Mouse (Mus musculus) embryonic facial prominence, embryonic 11.5 days (tissue): ENCODE results near the gene Ccdc97. TPM values are rescaled to one million over a fixed set of nuclear protein-coding genes. Genes with fewer than 3 reads are reported as not detected.
A peak's percentile ranks its signal among the peaks of the same experiment; 100 is the strongest.

ENCODE experiments used
- ATAC-seq: fragments of 200-750 bp; cut with Nextera tagmentation; replicated peaks from 2 replicates; pipeline ENCODE4 v1.8.0; 2017; ENCODE audit warnings: low read depth; ENCODE audit not compliant: insufficient number of reproducible peaks, low FRiP score, low TSS enrichment
- DNase-seq: peaks from one replicate; pipeline ENCODE4 v3.0.0-alpha.2; 2015; ENCODE audit warnings: low spot score
- H3K27ac ChIP-seq: fragments of 300-500 bp; sonication (generic); replicated peaks from 2 replicates; pipeline ENCODE4 v1.5.1; 2014; ENCODE audit warnings: mild to moderate bottlenecking, low read depth, low read length, control low read depth
- H3K27me3 ChIP-seq: fragments of 300-500 bp; sonication (generic); 2 replicates; pipeline ENCODE4 v1.6.1; 2014; ENCODE audit warnings: mild to moderate bottlenecking, low read length, moderate library complexity, mixed read lengths; ENCODE audit not compliant: control insufficient read depth, insufficient read depth
- H3K36me3 ChIP-seq: fragments of 300-500 bp; sonication (generic); replicated peaks from 2 replicates; pipeline ENCODE4 v1.6.1; 2014; ENCODE audit warnings: low read depth, mild to moderate bottlenecking, low read length, moderate library complexity, mixed read lengths; ENCODE audit not compliant: control insufficient read depth, insufficient read depth
- H3K4me1 ChIP-seq: fragments of 300-500 bp; sonication (generic); 2 replicates; pipeline ENCODE4 v1.6.1; 2014; ENCODE audit warnings: low read length, mixed read lengths; ENCODE audit not compliant: control insufficient read depth, insufficient read depth
- H3K4me2 ChIP-seq: fragments of 300-500 bp; sonication (generic); 2 replicates; pipeline ENCODE4 v1.6.1; 2014; ENCODE audit warnings: low read depth, mild to moderate bottlenecking, control low read depth, low read length, moderate library complexity
- H3K4me3 ChIP-seq: fragments of 300-500 bp; sonication (generic); 2 replicates; pipeline ENCODE4 v1.5.1; 2014; ENCODE audit warnings: low read depth, low read length, control low read depth
- H3K9ac ChIP-seq: fragments of 300-500 bp; sonication (generic); replicated peaks from 2 replicates; pipeline ENCODE4 v1.6.1; 2014; ENCODE audit warnings: mild to moderate bottlenecking, control low read depth, low read length
- H3K9me3 ChIP-seq: fragments of 300-500 bp; sonication (generic); replicated peaks from 2 replicates; pipeline ENCODE4 v1.6.1; 2016; ENCODE audit warnings: mild to moderate bottlenecking, low read length, inconsistent platforms, mixed read lengths; ENCODE audit not compliant: control insufficient read depth
- WGBS: fragments of 180-500 bp; shearing (Covaris S2); extraction: QIAGEN DNeasy Blood & Tissue Kit; methylation state at CpG from one replicate; pipeline ENCODE4 v1.1.7; 2014; 5-methylcytosine and 5-hydroxymethylcytosine counted together
- polyA plus RNA-seq: library from polyadenylated mRNA; unstranded; fragments of >200 nt; fragmentation: Nextera tagmentation; extraction: Ambion mirVana; gene quantifications from 2 replicates; pipeline ENCODE4 v1.2.1, GENCODE M21; 2014

Ccdc97 gene
- polyA plus RNA-seq, 1 experiment from 2014 or later: 23.2 TPM

DNA sequence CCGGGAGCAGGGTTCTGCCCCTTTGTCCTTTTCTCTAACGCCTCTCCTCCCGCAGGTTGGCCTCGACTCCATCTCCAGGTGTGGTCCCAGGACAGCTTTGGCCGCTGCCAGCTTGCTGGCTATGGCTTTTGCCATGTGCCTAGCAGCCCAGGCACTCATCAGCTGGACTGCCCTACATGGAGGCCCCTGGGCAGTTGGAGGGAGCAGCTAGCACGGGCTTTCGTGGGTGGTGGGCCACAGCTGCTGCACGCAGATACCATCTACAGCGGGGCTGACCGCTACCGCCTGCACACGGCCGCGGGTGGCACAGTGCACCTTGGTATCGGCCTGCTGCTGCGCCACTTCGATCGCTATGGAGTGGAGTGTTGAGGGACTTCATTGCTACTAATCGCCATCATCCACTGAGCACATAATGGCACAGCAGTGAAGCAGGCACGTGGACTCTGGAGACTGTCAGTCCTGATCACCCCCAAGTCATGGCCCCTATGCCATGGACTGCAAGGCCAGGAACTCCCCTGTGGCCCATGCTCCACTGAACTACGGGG lies 32.9 kb downstream of the Ccdc97 start:
- Histone ChIP-seq H3K4me2 (peak overlapping the region; percentile 5), H3K27ac (no peak overlapping the region), H3K4me1 (peaks cover 10% of the 10 kb centered on the region), H3K27me3 (peaks cover 33% of the 10 kb centered on the region), H3K9ac (no peak overlapping the region), H3K36me3 (no peaks in the 10 kb centered on the region), H3K4me3 (no peak overlapping the region), H3K9me3 (no peaks in the 10 kb centered on the region)
- 65% methylated on average over 21 of the region's 21 CpGs for WGBS
- no peak for ATAC-seq
- DNase-seq: no peak

DNA sequence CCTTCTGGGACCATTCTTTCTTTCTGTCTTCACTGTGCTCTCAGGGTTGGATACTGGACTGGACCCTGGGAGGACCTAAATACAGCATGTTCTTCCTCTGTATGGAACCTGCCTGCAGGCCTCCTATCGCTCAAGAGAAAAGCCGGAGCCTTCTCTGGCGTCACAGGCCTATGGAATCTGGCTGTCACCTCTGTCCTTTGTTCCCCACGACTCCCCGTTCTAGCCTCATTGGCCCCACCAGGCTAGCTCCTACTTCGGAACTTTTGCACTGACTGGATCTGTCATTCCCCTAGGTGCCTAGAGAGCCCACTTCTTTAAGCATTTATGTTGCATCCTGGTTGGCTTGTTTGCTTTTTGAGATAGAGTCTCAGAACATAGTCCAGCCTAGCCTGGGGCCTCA lies 34.2 kb downstream of the Ccdc97 start:
- Histone ChIP-seq H3K4me3 (no peak overlapping the region), H3K36me3 (no peaks in the 10 kb centered on the region), H3K4me1 (peaks cover 10% of the 10 kb centered on the region), H3K27me3 (peaks cover 30% of the 10 kb centered on the region), H3K27ac (no peak overlapping the region), H3K9ac (no peak overlapping the region), H3K9me3 (no peaks in the 10 kb centered on the region), H3K4me2 (no peak overlapping the region)
- DNase-seq (no peak), ATAC-seq (no peak)
- 92% methylated on average over 6 of the region's 6 CpGs for WGBS

DNA sequence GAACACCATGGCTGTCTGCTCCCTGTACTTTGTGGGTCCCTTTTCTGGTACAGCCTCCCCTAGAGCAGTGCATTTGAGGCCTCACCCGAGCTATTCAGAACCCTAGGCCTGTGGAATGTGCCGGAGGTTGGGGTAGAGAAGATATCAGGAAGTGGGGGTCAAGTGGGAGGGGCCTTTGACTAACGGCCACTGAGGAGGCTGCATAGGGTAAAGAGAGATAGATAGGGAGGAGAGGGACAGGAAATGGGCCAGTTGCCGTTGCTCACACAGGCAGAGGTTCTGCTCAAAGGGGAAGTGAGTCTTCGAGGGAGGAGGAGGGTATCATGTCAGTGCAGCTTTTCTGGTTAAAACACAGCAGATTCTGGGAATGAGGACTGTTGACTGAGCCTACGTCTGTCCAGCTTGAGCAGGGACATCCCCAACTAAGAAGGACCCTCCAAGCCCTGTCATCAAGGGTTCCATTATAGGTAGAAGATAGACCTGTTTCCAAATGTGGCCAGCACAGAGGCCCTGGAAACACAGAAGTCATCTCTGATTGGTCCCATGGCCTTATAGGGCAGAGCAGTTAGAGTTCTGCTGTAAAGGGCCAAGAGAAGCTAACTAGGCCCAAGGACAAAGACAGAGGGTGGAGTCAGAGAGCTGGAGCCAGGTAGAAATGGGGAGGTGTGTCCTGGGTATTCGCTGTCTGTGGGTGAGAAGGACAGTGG lies 35.3 kb downstream of the Ccdc97 start:
- Histone ChIP-seq H3K4me1 (peaks cover 6% of the 10 kb centered on the region), H3K9ac (no peak overlapping the region), H3K4me3 (no peak overlapping the region), H3K4me2 (no peak overlapping the region), H3K36me3 (no peaks in the 10 kb centered on the region), H3K27me3 (peaks cover 21% of the 10 kb centered on the region), H3K9me3 (no peaks in the 10 kb centered on the region), H3K27ac (no peak overlapping the region)
- no peak for DNase-seq
- WGBS: 63% methylated on average over 7 of the region's 7 CpGs
- no peak for ATAC-seq

DNA sequence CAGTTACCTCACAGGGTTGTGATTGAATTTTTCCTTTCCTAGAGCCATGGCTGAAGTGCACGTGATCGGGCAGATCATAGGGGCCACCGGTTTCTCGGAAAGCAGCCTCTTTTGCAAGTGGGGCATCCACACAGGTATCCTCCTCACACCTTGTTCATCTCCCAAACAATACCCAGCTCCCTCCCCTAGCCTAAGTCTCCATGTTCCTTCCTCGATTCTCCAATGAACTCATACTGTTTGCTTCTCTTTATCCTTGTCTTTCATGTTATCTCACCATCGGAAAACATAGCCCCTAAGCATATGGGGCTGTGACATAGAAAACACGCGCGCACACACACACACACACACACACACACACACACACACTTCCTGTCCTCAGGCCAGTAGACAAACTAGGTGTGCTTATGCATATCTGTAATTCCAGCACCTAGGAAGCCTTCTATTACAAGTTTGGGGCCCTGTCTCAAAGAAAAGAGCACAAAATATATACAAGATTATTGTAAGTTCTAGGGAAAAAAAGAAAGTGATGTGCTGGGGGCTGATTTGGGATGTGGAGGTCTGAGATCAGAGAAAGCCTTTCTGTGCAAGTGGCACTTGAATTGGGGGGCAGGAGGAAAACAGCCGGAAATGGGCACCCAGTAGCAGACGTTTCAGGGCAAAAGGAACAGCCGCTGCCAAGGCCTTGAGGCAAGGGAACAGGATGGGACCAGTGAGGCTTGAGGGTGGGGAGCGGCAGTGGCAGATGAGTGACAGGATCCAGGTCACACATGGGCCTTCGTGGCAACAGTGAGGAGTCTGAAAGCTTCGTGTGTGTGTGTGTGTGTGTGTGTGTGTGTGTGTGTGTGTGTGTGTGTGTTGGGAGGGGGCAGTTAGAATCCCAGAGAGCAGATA lies 37.3 kb downstream of the Ccdc97 start:
- H3K4me2 ChIP-seq: no peak overlapping the region; the same call in 1 of the 2 replicates
- no peak overlapping the region for H3K9ac ChIP-seq
- H3K27me3 ChIP-seq: peaks cover 4% of the 10 kb centered on the region
- DNase-seq: no peak
- H3K4me1 ChIP-seq: no peaks in the 10 kb centered on the region
- no peak overlapping the region for H3K27ac ChIP-seq
- no peaks in the 10 kb centered on the region for H3K9me3 ChIP-seq
- no peaks in the 10 kb centered on the region for H3K36me3 ChIP-seq
- 58% methylated on average over 15 of the region's 15 CpGs for WGBS
- peak overlapping the region; percentile 60 for H3K4me3 ChIP-seq
- no peak for ATAC-seq

DNA sequence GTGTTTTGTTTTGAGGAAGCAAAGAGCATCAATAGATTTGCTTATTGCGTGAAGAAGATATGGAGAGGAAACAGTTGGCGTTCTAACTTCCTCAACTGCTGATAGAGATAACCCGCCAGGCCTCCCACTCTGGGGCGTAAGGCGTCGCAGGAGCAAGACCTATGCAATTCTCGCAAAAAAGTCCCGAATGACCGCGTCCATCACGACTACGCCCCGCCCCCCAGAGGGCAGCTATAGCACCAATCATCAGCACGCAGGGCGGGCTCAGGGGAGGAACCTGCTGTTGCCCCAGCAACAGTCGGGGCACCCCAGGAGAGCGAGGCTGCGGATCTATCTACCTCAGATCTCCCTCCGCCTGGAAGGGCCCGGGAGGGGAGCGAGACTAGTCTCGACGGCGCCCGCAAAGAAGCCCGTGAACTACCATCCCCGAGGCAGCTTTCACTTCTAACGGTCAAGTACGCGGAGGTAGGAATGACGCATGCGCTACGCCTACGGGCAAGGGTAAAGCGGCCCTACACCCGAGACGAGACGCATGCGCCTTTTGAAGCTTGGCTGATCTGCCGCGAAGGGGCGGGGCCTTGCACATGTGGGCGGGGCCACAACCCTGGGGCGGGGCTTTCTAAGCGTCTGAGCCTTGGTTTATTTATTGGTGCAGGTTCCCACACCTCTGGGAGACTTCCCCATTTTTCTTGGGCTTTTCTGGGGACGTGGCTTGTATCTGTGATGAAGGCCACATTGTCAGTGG lies 38.2 kb downstream of the Ccdc97 start, which contains the start of gene B9d2:
B9d2 (plus strand) TSS at position 267 of the 745 bp plus-strand sequence.
- no peaks in the 10 kb centered on the region for H3K9me3 ChIP-seq
- H3K27me3 ChIP-seq: peaks cover 7% of the 10 kb centered on the region
- H3K4me3 ChIP-seq: peak within 1 kb of the TSS; percentile 60
- WGBS: under 1% methylated on average over 46 of the region's 46 CpGs
- H3K4me2 ChIP-seq: peak within 1 kb of the TSS; percentile 59
- peak within 1 kb of the TSS; percentile 71 for H3K9ac ChIP-seq
- no peaks in the 10 kb centered on the region for H3K36me3 ChIP-seq
- DNase-seq (peak; percentile 95), ATAC-seq (peak; percentile 93)
- H3K4me1 ChIP-seq: no peaks in the 10 kb centered on the region
- peak within 1 kb of the TSS; percentile 85 for H3K27ac ChIP-seq

DNA sequence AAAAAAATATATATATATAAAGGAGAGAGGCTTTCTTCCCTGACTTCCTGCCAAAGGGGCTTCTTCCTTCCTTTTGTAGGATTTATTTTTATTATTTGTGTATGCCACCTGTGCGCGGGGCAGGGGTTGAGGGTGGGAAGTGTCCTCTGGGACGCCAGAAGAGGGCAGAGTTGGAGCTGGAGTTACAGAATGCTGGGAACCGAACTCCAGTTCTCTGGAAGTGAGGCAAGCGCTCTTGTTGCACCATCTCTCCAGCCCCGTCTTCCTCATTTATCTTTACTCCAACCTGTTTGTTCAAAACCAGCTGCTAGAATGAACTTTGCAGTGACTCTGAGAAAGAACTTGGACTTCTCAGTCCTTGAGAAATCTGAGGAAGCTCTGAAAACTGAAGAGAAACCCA lies 38.9 kb downstream of the Ccdc97 start:
- ATAC-seq (no peak), DNase-seq (no peak)
- H3K9ac ChIP-seq: no peak overlapping the region
- WGBS: 9% methylated on average over 6 of the region's 6 CpGs
- H3K4me1 ChIP-seq: no peaks in the 10 kb centered on the region
- peak overlapping the region; percentile 59 for H3K4me2 ChIP-seq
- H3K27ac ChIP-seq: no peak overlapping the region
- H3K36me3 ChIP-seq: no peaks in the 10 kb centered on the region
- H3K9me3 ChIP-seq: no peaks in the 10 kb centered on the region
- peaks cover 12% of the 10 kb centered on the region for H3K27me3 ChIP-seq
- H3K4me3 ChIP-seq: peak overlapping the region; percentile 60

DNA sequence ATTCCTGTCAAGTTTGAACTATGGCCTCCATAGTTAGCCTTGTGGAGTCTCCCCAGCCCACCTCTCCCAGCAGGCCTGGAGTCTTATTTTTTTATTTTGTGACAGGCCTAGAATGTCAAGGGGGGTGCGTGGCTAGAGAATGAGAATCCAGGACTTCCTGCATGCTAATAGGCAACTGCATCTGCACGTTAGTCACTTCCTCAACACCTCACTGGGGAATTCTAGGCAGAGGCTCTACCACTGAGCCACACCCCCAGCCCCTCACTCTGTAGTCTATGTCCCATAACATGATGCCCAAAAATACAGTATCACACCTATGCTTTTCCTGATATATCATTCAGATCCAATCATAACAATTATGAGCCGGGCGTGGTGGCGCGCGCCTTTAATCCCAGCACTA lies 41.9 kb downstream of the Ccdc97 start:
- H3K36me3 ChIP-seq: no peaks in the 10 kb centered on the region
- no peak overlapping the region for H3K27ac ChIP-seq
- no peak overlapping the region for H3K9ac ChIP-seq
- DNase-seq (no peak), ATAC-seq (no peak)
- no peaks in the 10 kb centered on the region for H3K9me3 ChIP-seq
- H3K4me2 ChIP-seq: no peak overlapping the region
- peaks cover 26% of the 10 kb centered on the region for H3K27me3 ChIP-seq
- H3K4me3 ChIP-seq: no peak overlapping the region
- no peaks in the 10 kb centered on the region for H3K4me1 ChIP-seq
- WGBS: 91% methylated on average over 7 of the region's 7 CpGs
